Mouse (Mus musculus): Measurements from ENCODE around the gene Kif21b. TPM values are rescaled to one million over a fixed set of nuclear protein-coding genes. Genes with fewer than 3 reads are reported as not detected.

Kif21b gene
- polyA plus RNA-seq, 1 experiment from 2014 or later = 7.3 TPM

DNA sequence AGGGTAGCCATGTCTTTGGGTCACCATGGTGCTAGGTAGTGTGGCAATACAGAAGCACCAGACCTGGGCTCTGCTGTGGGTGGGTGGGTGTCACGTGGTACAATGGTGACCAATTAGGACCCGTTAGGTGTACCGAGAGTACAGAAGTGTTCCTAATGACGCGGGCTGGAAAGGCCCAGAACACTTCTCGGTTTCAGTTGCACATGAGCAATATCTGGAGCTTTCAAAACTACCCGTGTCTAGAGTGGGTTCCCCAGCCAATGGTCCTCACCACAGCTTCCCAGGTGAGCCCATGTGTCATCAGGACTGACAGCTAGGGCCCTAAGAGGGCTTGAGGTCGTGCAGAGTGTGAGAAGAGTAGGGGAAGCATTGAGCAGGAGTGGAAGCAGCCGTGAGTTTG, 14.1 kb upstream of the Kif21b start:
- Histone ChIP-seq H3K4me3 (no peak overlapping the region), H3K4me1 (peaks cover 30% of the 10 kb centered on the region), H3K36me3 (replicated peaks) (no peaks in the 10 kb centered on the region), H3K9me3 (no peaks in the 10 kb centered on the region), H3K27me3 (replicated peaks; ENCODE audit: low read depth, poor library complexity, severe bottlenecking) (no peaks in the 10 kb centered on the region), H3K27ac (replicated peaks) (no peak overlapping the region)
- WGBS = 85% methylated on average over 9 of the region's 9 CpGs
- no peak for DNase-seq (ENCODE audit: low spot score)

DNA sequence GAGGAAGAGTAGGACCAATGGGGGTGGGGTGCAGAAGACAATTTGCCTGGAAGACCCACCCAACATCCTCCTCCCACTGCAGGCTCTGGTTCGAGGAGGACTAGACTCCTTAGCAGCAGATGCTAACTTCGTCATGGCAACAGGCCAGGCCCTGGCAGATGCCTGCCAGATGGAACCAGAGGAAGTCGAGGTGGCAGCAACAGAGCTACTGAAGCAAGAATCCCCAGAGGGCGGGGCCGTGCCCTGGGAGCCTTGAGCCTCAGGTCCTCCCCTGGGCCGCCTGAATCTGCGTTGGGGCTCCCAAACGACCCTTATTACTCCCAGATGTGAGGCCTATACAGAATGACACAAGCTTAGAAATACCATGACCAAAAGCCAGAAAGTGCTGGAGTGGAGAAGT, 12.3 kb upstream of the Kif21b start:
- Histone ChIP-seq H3K9me3 (no peaks in the 10 kb centered on the region), H3K36me3 (replicated peaks) (no peaks in the 10 kb centered on the region), H3K27ac (replicated peaks) (peak overlapping the region; percentile 42), H3K4me3 (no peak overlapping the region), H3K4me1 (peaks cover 30% of the 10 kb centered on the region), H3K27me3 (replicated peaks; ENCODE audit: low read depth, poor library complexity, severe bottlenecking) (no peaks in the 10 kb centered on the region)
- peak; percentile 57 for DNase-seq (ENCODE audit: low spot score)
- 32% methylated on average over 8 of the region's 8 CpGs for WGBS

DNA sequence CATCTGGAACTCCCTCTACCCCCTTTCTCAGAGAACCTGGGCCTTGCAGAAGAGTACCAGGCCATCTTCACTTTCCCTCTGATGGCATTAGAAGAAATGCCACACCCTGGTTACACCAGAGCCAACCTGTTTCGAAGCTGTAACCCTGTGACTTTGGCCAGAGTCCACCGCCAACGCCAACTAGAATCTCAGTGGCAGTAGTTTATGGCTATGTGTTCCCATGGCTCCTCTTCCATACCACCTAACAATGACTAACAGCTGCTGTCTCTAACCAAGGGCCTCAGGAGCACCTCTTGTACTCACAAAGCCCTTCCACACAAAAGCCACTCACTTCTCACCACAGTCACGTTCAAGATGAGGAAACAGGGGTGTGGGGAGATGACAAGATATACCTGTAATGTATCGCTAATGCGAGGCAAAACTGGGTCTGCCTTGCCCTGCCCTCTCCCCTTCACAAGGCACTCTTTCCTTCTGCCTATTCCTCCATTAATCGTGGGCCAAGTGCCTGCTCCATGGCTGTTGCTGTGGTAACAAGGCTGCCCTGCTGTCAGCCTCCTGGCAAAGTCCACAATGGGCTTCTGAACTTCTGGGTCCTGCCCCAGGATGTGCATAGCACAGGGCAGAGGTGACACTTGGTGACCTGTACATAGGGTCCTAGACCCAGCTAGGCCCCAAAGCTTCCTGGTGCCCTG, 11.5 kb upstream of the Kif21b start:
- Histone ChIP-seq H3K9me3 (no peaks in the 10 kb centered on the region), H3K27ac (replicated peaks) (peak overlapping the region; percentile 42; the same call in 1 of the 2 replicates), H3K4me1 (peaks cover 37% of the 10 kb centered on the region), H3K36me3 (replicated peaks) (no peaks in the 10 kb centered on the region), H3K4me3 (no peak overlapping the region), H3K27me3 (replicated peaks; ENCODE audit: low read depth, poor library complexity, severe bottlenecking) (no peaks in the 10 kb centered on the region)
- DNase-seq (ENCODE audit: low spot score) = no peak
- WGBS = 83% methylated on average over 7 of the region's 7 CpGs

DNA sequence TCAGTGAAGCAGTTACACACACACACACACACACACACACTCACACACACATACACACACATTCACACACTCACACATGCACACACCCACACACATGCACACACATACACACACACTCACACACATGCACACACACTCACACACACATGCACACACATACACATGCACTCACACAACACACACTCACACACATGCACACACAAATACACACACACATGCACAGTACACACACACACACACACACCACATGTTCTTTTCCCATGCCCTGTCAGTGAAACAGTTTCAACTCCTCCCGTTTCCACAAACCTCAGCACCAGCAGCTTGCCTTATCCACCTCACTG, 11.0 kb upstream of the Kif21b start:
- Histone ChIP-seq H3K4me1 (peaks cover 40% of the 10 kb centered on the region), H3K27me3 (replicated peaks; ENCODE audit: low read depth, poor library complexity, severe bottlenecking) (no peaks in the 10 kb centered on the region), H3K9me3 (no peaks in the 10 kb centered on the region), H3K27ac (replicated peaks) (no peak overlapping the region), H3K4me3 (no peak overlapping the region), H3K36me3 (replicated peaks) (no peaks in the 10 kb centered on the region)
- DNase-seq (ENCODE audit: low spot score) = no peak
- 71% methylated on average over 1 of the region's 1 CpGs for WGBS

- Histone ChIP-seq H3K4me3 (no peak overlapping the region), H3K9me3 (no peaks in the 10 kb centered on the region), H3K4me1 (peaks cover 40% of the 10 kb centered on the region), H3K27ac (replicated peaks) (no peak overlapping the region), H3K36me3 (replicated peaks) (no peaks in the 10 kb centered on the region), H3K27me3 (replicated peaks; ENCODE audit: low read depth, poor library complexity, severe bottlenecking) (no peaks in the 10 kb centered on the region)
- DNase-seq (ENCODE audit: low spot score) = no peak
- WGBS = 49% methylated on average over 6 of the region's 6 CpGs
Observed at GRCm38 (mm10) chr1:136120785-136121184, 10.4 kb upstream of the Kif21b start.

GRCm38 (mm10) chr1:136122030-136122429, 9.2 kb upstream of the Kif21b start:
- no peaks in the 10 kb centered on the region for H3K9me3 ChIP-seq
- no peaks in the 10 kb centered on the region for H3K27me3 ChIP-seq (replicated peaks; ENCODE audit: low read depth, poor library complexity, severe bottlenecking)
- H3K4me3 ChIP-seq = no peak overlapping the region
- H3K4me1 ChIP-seq = peaks cover 48% of the 10 kb centered on the region
- H3K27ac ChIP-seq (replicated peaks) = no peak overlapping the region
- H3K36me3 ChIP-seq (replicated peaks) = no peaks in the 10 kb centered on the region
- no peak for DNase-seq (ENCODE audit: low spot score)
- WGBS = 88% methylated on average over 8 of the region's 8 CpGs

GRCm38 (mm10) chr1:136126159-136126765, 4.9 kb upstream of the Kif21b start:
- peaks cover 18% of the 10 kb centered on the region for H3K27me3 ChIP-seq (replicated peaks; ENCODE audit: low read depth, poor library complexity, severe bottlenecking)
- WGBS = 71% methylated on average over 10 of the region's 10 CpGs

DNA sequence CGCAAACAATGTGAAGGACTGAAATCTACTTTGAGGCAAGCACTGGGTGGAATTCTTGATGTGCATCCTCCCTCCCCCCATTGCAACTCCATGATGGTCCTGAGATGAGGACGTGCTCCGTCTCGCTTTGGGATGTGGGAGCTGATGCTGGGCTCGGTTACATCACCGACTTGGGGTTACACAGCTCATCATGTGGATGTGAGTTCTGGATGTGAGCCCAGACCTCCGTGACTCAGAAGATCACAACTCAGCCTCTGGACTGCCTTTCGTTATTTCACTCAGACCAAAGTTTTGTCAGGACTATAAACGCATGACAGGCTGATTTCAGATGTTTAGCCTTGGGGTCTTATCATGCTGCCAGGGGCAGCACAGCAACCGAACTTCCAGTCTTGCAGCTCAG, 4.3 kb upstream of the Kif21b start:
- DNase-seq (ENCODE audit: low spot score) = no peak
- H3K4me3 ChIP-seq = no peak overlapping the region
- no peaks in the 10 kb centered on the region for H3K36me3 ChIP-seq (replicated peaks)
- WGBS = 88% methylated on average over 10 of the region's 10 CpGs
- peaks cover 18% of the 10 kb centered on the region for H3K27me3 ChIP-seq (replicated peaks; ENCODE audit: low read depth, poor library complexity, severe bottlenecking)
- peaks cover 57% of the 10 kb centered on the region for H3K4me1 ChIP-seq
- H3K9me3 ChIP-seq = no peaks in the 10 kb centered on the region
- no peak overlapping the region for H3K27ac ChIP-seq (replicated peaks)

More at GRCm38 (mm10) chr1:136126159-136126765, 4.9 kb upstream of the Kif21b start:
- no peak overlapping the region for H3K27ac ChIP-seq (replicated peaks)
- peaks cover 53% of the 10 kb centered on the region for H3K4me1 ChIP-seq
- no peak for DNase-seq (ENCODE audit: low spot score)
- H3K9me3 ChIP-seq = no peaks in the 10 kb centered on the region
- no peak overlapping the region for H3K4me3 ChIP-seq
- H3K36me3 ChIP-seq (replicated peaks) = no peaks in the 10 kb centered on the region

DNA sequence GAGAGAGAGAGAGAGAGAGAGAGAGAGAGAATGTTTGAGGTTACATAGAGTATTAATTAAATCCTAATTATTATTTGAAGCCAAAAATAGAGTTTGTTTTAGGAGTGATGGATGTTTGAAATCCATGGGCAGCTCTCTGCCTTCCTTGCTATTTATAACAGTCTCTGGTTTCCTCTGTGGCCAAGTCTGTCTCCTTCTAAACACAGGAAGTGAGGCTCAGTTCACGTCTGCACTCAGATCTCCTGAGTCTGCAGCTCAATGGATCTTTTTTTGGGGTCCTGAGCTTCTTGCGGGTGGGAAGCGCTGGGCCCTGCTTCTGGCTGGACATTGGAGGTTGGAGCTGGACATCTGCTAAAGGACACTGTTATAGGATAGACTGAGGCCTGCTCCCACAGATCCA, 3.3 kb upstream of the Kif21b start:
- H3K27ac ChIP-seq (replicated peaks) = 0 out of 2 replicates have a peak overlapping the region, but pooled peaks have one; percentile 4
- no peak for DNase-seq (ENCODE audit: low spot score)
- no peak overlapping the region for H3K4me3 ChIP-seq
- WGBS = 57% methylated on average over 3 of the region's 3 CpGs
- H3K27me3 ChIP-seq (replicated peaks; ENCODE audit: low read depth, poor library complexity, severe bottlenecking) = peaks cover 25% of the 10 kb centered on the region
- H3K9me3 ChIP-seq = no peaks in the 10 kb centered on the region
- H3K36me3 ChIP-seq (replicated peaks) = no peaks in the 10 kb centered on the region
- peaks cover 67% of the 10 kb centered on the region for H3K4me1 ChIP-seq

GRCm38 (mm10) chr1:136128416-136128815, 2.8 kb upstream of the Kif21b start:
- 0 out of 2 replicates have a peak overlapping the region, but pooled peaks have one; percentile 40 for H3K27ac ChIP-seq (replicated peaks)
- H3K4me1 ChIP-seq = peaks cover 72% of the 10 kb centered on the region
- peaks cover 31% of the 10 kb centered on the region for H3K27me3 ChIP-seq (replicated peaks; ENCODE audit: low read depth, poor library complexity, severe bottlenecking)
- H3K36me3 ChIP-seq (replicated peaks) = no peaks in the 10 kb centered on the region
- no peaks in the 10 kb centered on the region for H3K9me3 ChIP-seq
- DNase-seq (ENCODE audit: low spot score) = no peak
- no peak overlapping the region for H3K4me3 ChIP-seq
- WGBS = 64% methylated on average over 5 of the region's 5 CpGs

DNA sequence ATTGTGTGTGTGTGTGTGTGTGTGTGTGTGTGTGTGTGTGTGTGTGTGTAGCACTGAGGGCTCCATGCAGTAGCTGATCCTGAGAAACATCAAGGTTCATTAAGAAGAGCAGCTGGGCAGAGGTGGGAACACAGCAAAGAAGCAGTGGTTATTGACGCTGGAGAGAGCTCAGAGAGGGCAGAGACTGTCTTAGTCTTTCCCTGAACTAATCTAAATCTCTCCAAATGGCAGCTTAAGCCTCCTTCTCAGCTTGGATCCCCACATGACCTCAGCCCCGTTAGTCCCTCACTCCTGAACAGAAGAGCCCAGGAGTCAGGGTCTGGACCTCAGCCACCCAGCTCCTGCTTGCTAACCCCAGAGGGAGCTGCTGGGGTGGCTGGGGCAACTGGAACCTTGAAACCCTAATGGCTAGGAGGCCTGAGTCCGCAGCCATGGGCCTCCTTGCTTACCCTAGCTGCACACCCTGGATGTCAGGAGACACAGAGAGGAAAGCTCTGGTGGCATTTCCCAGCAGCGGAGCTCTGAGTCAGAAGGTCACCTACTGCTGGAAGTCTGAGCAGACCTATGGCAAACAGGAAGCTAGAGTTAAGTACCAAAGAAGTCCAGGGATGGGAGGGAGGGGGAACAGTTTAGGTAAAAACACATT, 2.1 kb upstream of the Kif21b start:
- no peak overlapping the region for H3K4me3 ChIP-seq
- H3K27ac ChIP-seq (replicated peaks) = peak overlapping the region; percentile 41; the same call in 1 of the 2 replicates
- peaks cover 37% of the 10 kb centered on the region for H3K27me3 ChIP-seq (replicated peaks; ENCODE audit: low read depth, poor library complexity, severe bottlenecking)
- no peaks in the 10 kb centered on the region for H3K36me3 ChIP-seq (replicated peaks)
- 44% methylated on average over 4 of the region's 4 CpGs for WGBS
- no peaks in the 10 kb centered on the region for H3K9me3 ChIP-seq
- DNase-seq (ENCODE audit: low spot score) = no peak
- H3K4me1 ChIP-seq = peaks cover 77% of the 10 kb centered on the region

- Histone ChIP-seq H3K27ac (replicated peaks) (peak overlapping the region; percentile 86; the same call in 1 of the 2 replicates), H3K36me3 (replicated peaks) (no peaks in the 10 kb centered on the region), H3K9me3 (no peaks in the 10 kb centered on the region), H3K4me3 (peak overlapping the region; percentile 72), H3K4me1 (peaks cover 78% of the 10 kb centered on the region), H3K27me3 (replicated peaks; ENCODE audit: low read depth, poor library complexity, severe bottlenecking) (peaks cover 48% of the 10 kb centered on the region)
- WGBS = 70% methylated on average over 3 of the region's 3 CpGs
- no peak for DNase-seq (ENCODE audit: low spot score)
Observed at GRCm38 (mm10) chr1:136130107-136130506, 1.1 kb upstream of the Kif21b start.
